Mouse (Mus musculus): ENCODE results near the gene Rassf1. TPM values are rescaled to one million over a fixed set of nuclear protein-coding genes. Genes with fewer than 3 reads are reported as not detected.

Gene Rassf1
- polyA plus RNA-seq, 1 experiment = 63.4 TPM

- Histone ChIP-seq H3K4me1 (ENCODE audit: control insufficient read depth, insufficient read depth, low read length) (peaks cover 22% of the 10 kb centered on the region), H3K4me3 (ENCODE audit: control insufficient read depth, low read depth, low read length) (no peak overlapping the region; the same call in 1 of the 2 replicates)
These were observed 5.8 kb upstream of the Rassf1 start for GRCm38 (mm10) chr9:107545602-107546001.

GRCm38 (mm10) chr9:107547026-107547425 is 4.3 kb upstream of the Rassf1 start, which contains the start of gene Zmynd10:
Gene Zmynd10 (plus strand): TSS chr9:107547298.
- Histone ChIP-seq H3K4me1 (ENCODE audit: control insufficient read depth, insufficient read depth, low read length) (peaks cover 20% of the 10 kb centered on the region), H3K4me3 (ENCODE audit: control insufficient read depth, low read depth, low read length) (peak within 1 kb of the TSS; percentile 88), H3K27me3 (ENCODE audit: control insufficient read depth, insufficient read depth, low read length) (no peaks in the 10 kb centered on the region), H3K27ac (ENCODE audit: control insufficient read depth, insufficient read depth, low read depth, low read length) (peak within 1 kb of the TSS; percentile 97), H3K36me3 (ENCODE audit: control insufficient read depth, insufficient read depth, low read length) (peaks cover 2% of the 10 kb centered on the region)
- TF ChIP-seq CTCF (IDR thresholded peaks at IDR 0.05; ENCODE audit: control insufficient read depth, insufficient read depth, insufficient replicate concordance, low read depth, low read length) = no peak
- TF ChIP-seq POLR2A (IDR thresholded peaks at IDR 0.05; ENCODE audit: control insufficient read depth, low read depth, low read length) = peak; percentile 86; the same call in 1 of the 2 replicates

More at GRCm38 (mm10) chr9:107545602-107546001, 5.8 kb upstream of the Rassf1 start:
- TF ChIP-seq POLR2A (IDR thresholded peaks at IDR 0.05; ENCODE audit: control insufficient read depth, low read depth, low read length) (no peak), CTCF (IDR thresholded peaks at IDR 0.05; ENCODE audit: control insufficient read depth, insufficient read depth, insufficient replicate concordance, low read depth, low read length) (peak; percentile 79; the same call in 1 of the 2 replicates)
- H3K27ac ChIP-seq (ENCODE audit: control insufficient read depth, insufficient read depth, low read depth, low read length) = no peak overlapping the region
- peaks cover 2% of the 10 kb centered on the region for H3K36me3 ChIP-seq (ENCODE audit: control insufficient read depth, insufficient read depth, low read length)
- no peaks in the 10 kb centered on the region for H3K27me3 ChIP-seq (ENCODE audit: control insufficient read depth, insufficient read depth, low read length)

- Histone ChIP-seq H3K4me3 (ENCODE audit: control insufficient read depth, low read depth, low read length) (peak overlapping the region; percentile 88), H3K27ac (ENCODE audit: control insufficient read depth, insufficient read depth, low read depth, low read length) (peak overlapping the region; percentile 97), H3K4me1 (ENCODE audit: control insufficient read depth, insufficient read depth, low read length) (peaks cover 13% of the 10 kb centered on the region), H3K27me3 (ENCODE audit: control insufficient read depth, insufficient read depth, low read length) (no peaks in the 10 kb centered on the region), H3K36me3 (ENCODE audit: control insufficient read depth, insufficient read depth, low read length) (peaks cover 2% of the 10 kb centered on the region)
- TF ChIP-seq POLR2A (IDR thresholded peaks at IDR 0.05; ENCODE audit: control insufficient read depth, low read depth, low read length) (no peak), CTCF (IDR thresholded peaks at IDR 0.05; ENCODE audit: control insufficient read depth, insufficient read depth, insufficient replicate concordance, low read depth, low read length) (no peak)
These were observed 3.4 kb upstream of the Rassf1 start for GRCm38 (mm10) chr9:107547957-107548356.

GRCm38 (mm10) chr9:107548820-107549219 is 2.5 kb upstream of the Rassf1 start:
- no peak for TF ChIP-seq CTCF (IDR thresholded peaks at IDR 0.05; ENCODE audit: control insufficient read depth, insufficient read depth, insufficient replicate concordance, low read depth, low read length)
- TF ChIP-seq POLR2A (IDR thresholded peaks at IDR 0.05; ENCODE audit: control insufficient read depth, low read depth, low read length) = no peak
- Histone ChIP-seq H3K36me3 (ENCODE audit: control insufficient read depth, insufficient read depth, low read length) (peaks cover 2% of the 10 kb centered on the region), H3K4me1 (ENCODE audit: control insufficient read depth, insufficient read depth, low read length) (peaks cover 18% of the 10 kb centered on the region), H3K27me3 (ENCODE audit: control insufficient read depth, insufficient read depth, low read length) (no peaks in the 10 kb centered on the region), H3K27ac (ENCODE audit: control insufficient read depth, insufficient read depth, low read depth, low read length) (peak overlapping the region; percentile 5; the same call in 1 of the 2 replicates), H3K4me3 (ENCODE audit: control insufficient read depth, low read depth, low read length) (peak overlapping the region; percentile 88)

- TF ChIP-seq CTCF (IDR thresholded peaks at IDR 0.05; ENCODE audit: control insufficient read depth, insufficient read depth, insufficient replicate concordance, low read depth, low read length) (no peak), POLR2A (IDR thresholded peaks at IDR 0.05; ENCODE audit: control insufficient read depth, low read depth, low read length) (peak; percentile 35; the same call in 1 of the 2 replicates)
- H3K4me1 ChIP-seq (ENCODE audit: control insufficient read depth, insufficient read depth, low read length) = peaks cover 18% of the 10 kb centered on the region
- peak overlapping the region; percentile 12; the same call in 1 of the 2 replicates for H3K27ac ChIP-seq (ENCODE audit: control insufficient read depth, insufficient read depth, low read depth, low read length)
- peaks cover 2% of the 10 kb centered on the region for H3K36me3 ChIP-seq (ENCODE audit: control insufficient read depth, insufficient read depth, low read length)
- H3K4me3 ChIP-seq (ENCODE audit: control insufficient read depth, low read depth, low read length) = peak overlapping the region; percentile 88
- no peaks in the 10 kb centered on the region for H3K27me3 ChIP-seq (ENCODE audit: control insufficient read depth, insufficient read depth, low read length)
These were observed 1.9 kb upstream of the Rassf1 start for GRCm38 (mm10) chr9:107549297-107550074.

DNA sequence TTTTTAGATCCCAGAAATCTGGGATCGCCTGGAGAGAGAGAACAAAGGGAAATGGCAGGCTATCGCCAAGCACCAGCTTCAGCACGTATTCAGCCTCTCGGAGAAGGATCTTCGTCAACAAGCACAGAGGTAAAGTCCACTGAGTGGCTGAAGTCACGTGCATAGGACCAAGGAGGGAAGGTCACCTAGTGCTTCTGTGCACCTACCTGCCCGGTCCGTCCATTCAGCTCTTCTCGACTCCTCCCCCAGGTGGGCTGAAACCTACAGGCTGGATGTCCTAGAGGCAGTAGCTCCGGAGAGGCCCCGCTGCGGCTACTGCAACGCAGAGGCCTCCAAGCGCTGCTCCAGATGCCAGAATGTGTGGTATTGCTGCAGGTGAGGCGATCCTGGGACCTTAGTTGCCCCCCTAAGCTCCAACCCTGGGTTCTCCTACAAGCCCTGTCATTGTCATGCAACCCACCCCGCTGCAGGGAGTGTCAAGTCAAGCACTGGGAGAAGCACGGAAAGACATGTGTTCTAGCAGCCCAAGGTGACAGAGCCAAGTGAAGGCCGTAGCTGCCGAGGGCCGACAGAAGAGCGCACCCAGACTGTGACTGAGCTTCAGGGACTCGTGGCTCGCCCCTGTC is 751 bp upstream of the Rassf1 start:
- H3K27ac ChIP-seq (ENCODE audit: control insufficient read depth, insufficient read depth, low read depth, low read length) = peak overlapping the region; percentile 26
- no peaks in the 10 kb centered on the region for H3K27me3 ChIP-seq (ENCODE audit: control insufficient read depth, insufficient read depth, low read length)
- peaks cover 18% of the 10 kb centered on the region for H3K4me1 ChIP-seq (ENCODE audit: control insufficient read depth, insufficient read depth, low read length)
- peak overlapping the region; percentile 88 for H3K4me3 ChIP-seq (ENCODE audit: control insufficient read depth, low read depth, low read length)
- TF ChIP-seq CTCF (IDR thresholded peaks at IDR 0.05; ENCODE audit: control insufficient read depth, insufficient read depth, insufficient replicate concordance, low read depth, low read length) = no peak
- TF ChIP-seq POLR2A (IDR thresholded peaks at IDR 0.05; ENCODE audit: control insufficient read depth, low read depth, low read length) = no peak
- H3K36me3 ChIP-seq (ENCODE audit: control insufficient read depth, insufficient read depth, low read length) = peaks cover 2% of the 10 kb centered on the region

DNA sequence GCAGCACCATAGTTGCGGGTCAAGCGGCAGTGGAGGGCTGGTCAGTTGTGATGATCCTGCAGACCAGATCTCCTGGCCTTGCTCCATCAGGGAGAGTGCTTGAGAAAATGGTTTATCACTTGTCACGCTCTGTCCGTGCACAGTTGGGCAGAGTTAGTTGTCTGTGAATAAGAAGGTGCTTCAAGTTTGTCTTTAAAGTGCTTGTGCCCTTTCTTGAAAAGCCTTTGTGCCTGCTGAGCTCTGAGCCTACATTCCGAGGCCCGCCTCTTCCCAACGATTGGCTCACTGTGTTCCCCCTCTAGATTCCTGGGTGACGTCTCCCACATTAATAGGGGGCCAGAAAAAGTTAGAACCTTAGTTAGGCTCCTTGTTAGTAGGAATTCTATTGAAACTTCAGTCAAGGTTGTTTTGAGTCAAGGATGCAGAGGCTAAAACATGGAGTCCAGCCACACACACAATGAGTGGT is 568 bp downstream of the Rassf1 start:
- Histone ChIP-seq H3K4me3 (ENCODE audit: control insufficient read depth, low read depth, low read length) (peak overlapping the region; percentile 88), H3K36me3 (ENCODE audit: control insufficient read depth, insufficient read depth, low read length) (peaks cover 2% of the 10 kb centered on the region), H3K27me3 (ENCODE audit: control insufficient read depth, insufficient read depth, low read length) (no peaks in the 10 kb centered on the region), H3K27ac (ENCODE audit: control insufficient read depth, insufficient read depth, low read depth, low read length) (peak overlapping the region; percentile 73), H3K4me1 (ENCODE audit: control insufficient read depth, insufficient read depth, low read length) (peaks cover 13% of the 10 kb centered on the region)
- no peak; the same call in 1 of the 2 replicates for TF ChIP-seq POLR2A (IDR thresholded peaks at IDR 0.05; ENCODE audit: control insufficient read depth, low read depth, low read length)
- no peak for TF ChIP-seq CTCF (IDR thresholded peaks at IDR 0.05; ENCODE audit: control insufficient read depth, insufficient read depth, insufficient replicate concordance, low read depth, low read length)

All from testis, adult 2 months (tissue).